Mouse (Mus musculus): ENCODE measurements around the gene Gm29666.
"Not testable (repeated sequence)": the region's sequence is repeated elsewhere in the genome, so short reads cannot be mapped to it uniquely, and the experiment has no call there.

The Gm29666 gene

GRCm38 (mm10) chr15:84903843-84904385, 15.9 kb downstream of the Gm29666 start:
- DNase-seq (ENCODE audit: low spot score in 2 of 2): no peak

- DNase-seq (ENCODE audit: low spot score in 2 of 2): peak in 1 of 2 experiments; percentile 25
Measured at GRCm38 (mm10) chr15:84898077-84898476, 21.8 kb downstream of the Gm29666 start.

GRCm38 (mm10) chr15:84896664-84897063, 23.2 kb downstream of the Gm29666 start:
- no peak for DNase-seq (ENCODE audit: low spot score in 2 of 2)

- not testable (repeated sequence) for DNase-seq (ENCODE audit: low spot score in 2 of 2)
Measured at GRCm38 (mm10) chr15:84896216-84896615, 23.6 kb downstream of the Gm29666 start.

- peak; percentile 22 to 72 for DNase-seq (ENCODE audit: low spot score in 2 of 2)
Measured at GRCm38 (mm10) chr15:84891658-84892057, 28.2 kb downstream of the Gm29666 start.

GRCm38 (mm10) chr15:84891246-84891645, 28.6 kb downstream of the Gm29666 start:
- no peak for DNase-seq (ENCODE audit: low spot score in 2 of 2)

- DNase-seq (ENCODE audit: low spot score in 2 of 2): no peak
Measured at GRCm38 (mm10) chr15:84888066-84888465, 31.8 kb downstream of the Gm29666 start.

GRCm38 (mm10) chr15:84877029-84877815, 42.6 kb downstream of the Gm29666 start:
- DNase-seq (ENCODE audit: low spot score in 2 of 2): no peak

GRCm38 (mm10) chr15:84873867-84874266, 46.0 kb downstream of the Gm29666 start:
- DNase-seq (ENCODE audit: low spot score in 2 of 2): no peak

GRCm38 (mm10) chr15:84873079-84873478, 46.8 kb downstream of the Gm29666 start:
- no peak for DNase-seq (ENCODE audit: low spot score in 2 of 2)

GRCm38 (mm10) chr15:84871802-84872201, 48.0 kb downstream of the Gm29666 start:
- DNase-seq (ENCODE audit: low spot score in 2 of 2): no peak

GRCm38 (mm10) chr15:84861911-84862310, 57.9 kb downstream of the Gm29666 start:
- no peak for DNase-seq (ENCODE audit: low spot score in 2 of 2)
